Mouse (Mus musculus) ES-Bruce4 (cell line): ENCODE measurements around the gene Mcpt4. TPM values are rescaled to one million over a fixed set of nuclear protein-coding genes. Genes with fewer than 3 reads are reported as not detected.

Experiments used
- H3K27ac ChIP-seq: 2 replicates; pipeline ENCODE4 v1.5.1; 2012; ENCODE audit warnings: low read length, inconsistent platforms; ENCODE audit not compliant: insufficient read depth
- H3K27me3 ChIP-seq: 2 replicates; pipeline ENCODE4 v1.6.1; 2012; ENCODE audit warnings: mild to moderate bottlenecking, low read length, inconsistent platforms; ENCODE audit not compliant: control insufficient read depth, poor library complexity, insufficient read depth, severe bottlenecking
- H3K36me3 ChIP-seq: 2 replicates; pipeline ENCODE4 v1.6.1; 2012; ENCODE audit warnings: inconsistent platforms, mild to moderate bottlenecking, low read length, moderate library complexity; ENCODE audit not compliant: control insufficient read depth, poor library complexity, insufficient read depth, severe bottlenecking
- H3K4me1 ChIP-seq: one replicate; pipeline ENCODE4 v1.8.1; 2011; ENCODE audit warnings: low read length; ENCODE audit not compliant: control insufficient read depth, insufficient read depth
- H3K4me3 ChIP-seq: 2 replicates; pipeline ENCODE4 v1.5.1; 2011; ENCODE audit warnings: low read depth, mild to moderate bottlenecking, low read length
- H3K9ac ChIP-seq: 2 replicates; pipeline ENCODE4 v1.6.1; 2012; ENCODE audit warnings: low read depth, mild to moderate bottlenecking, inconsistent platforms; ENCODE audit not compliant: poor library complexity, severe bottlenecking
- H3K9me3 ChIP-seq: replicated peaks from 2 replicates; pipeline ENCODE4 v1.6.1; 2012; ENCODE audit warnings: mild to moderate bottlenecking, low read length, inconsistent platforms; ENCODE audit not compliant: control insufficient read depth, poor library complexity, insufficient read depth, severe bottlenecking
- CTCF ChIP-seq: IDR thresholded peaks from one replicate; pipeline ENCODE4 v1.8.1; 2011; ENCODE audit warnings: low read depth, low read length
- EP300 ChIP-seq: IDR thresholded peaks from 2 replicates; pipeline ENCODE4 v1.6.1; 2011; ENCODE audit warnings: low read depth, low read length; ENCODE audit not compliant: insufficient read depth
- POLR2A ChIP-seq: IDR thresholded peaks from one replicate; pipeline ENCODE4 v1.8.1; 2011; ENCODE audit warnings: low read length; ENCODE audit not compliant: insufficient read depth
- polyA plus RNA-seq: library from polyadenylated mRNA; stranded (reverse); fragments of >200 nt; gene quantifications from 2 replicates; pipeline ENCODE4 v1.2.4, GENCODE M21; 2011; ENCODE audit warnings: low read depth; ENCODE audit not compliant: missing spikeins, insufficient read depth, insufficient read length

The Mcpt4 gene
- polyA plus RNA-seq, 1 experiment: not detected

GRCm38 (mm10) chr14:56097597-56097996, 35.5 kb upstream of the Mcpt4 start:
- TF ChIP-seq CTCF: no peak
- TF ChIP-seq EP300: no peak
- no peak for TF ChIP-seq POLR2A
- H3K4me3 ChIP-seq: no peak overlapping the region
- H3K27ac ChIP-seq: no peak overlapping the region
- H3K9ac ChIP-seq: no peak overlapping the region
- H3K27me3 ChIP-seq: no peaks in the 10 kb centered on the region
- 0 out of 2 replicates have a peak, but pooled peaks cover 4% of the 10 kb centered on the region for H3K9me3 ChIP-seq
- H3K4me1 ChIP-seq: no peaks in the 10 kb centered on the region
- H3K36me3 ChIP-seq: no peaks in the 10 kb centered on the region

DNA sequence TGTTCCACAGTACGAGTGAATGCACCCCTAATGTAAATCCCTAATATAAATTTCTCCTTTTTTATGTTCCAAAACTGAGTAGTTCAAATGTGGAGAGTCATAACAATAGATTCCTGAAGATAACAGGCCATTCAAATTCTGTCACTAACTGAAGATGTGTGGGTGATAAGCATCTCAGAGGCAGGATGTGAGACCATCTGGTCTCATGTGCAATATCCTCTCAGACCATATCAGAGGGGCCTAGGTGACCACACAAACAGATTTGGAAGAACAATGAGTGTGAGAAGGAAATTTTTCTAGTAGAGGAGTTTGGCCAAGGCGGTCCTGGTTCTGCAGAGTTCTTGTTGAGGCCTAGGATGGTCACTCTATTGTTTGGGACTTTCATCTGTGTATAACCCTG, 31.2 kb upstream of the Mcpt4 start:
- Histone ChIP-seq H3K27ac (no peak overlapping the region), H3K9ac (no peak overlapping the region), H3K4me3 (no peak overlapping the region), H3K27me3 (no peaks in the 10 kb centered on the region), H3K4me1 (no peaks in the 10 kb centered on the region), H3K36me3 (no peaks in the 10 kb centered on the region), H3K9me3 (0 out of 2 replicates have a peak, but pooled peaks cover 4% of the 10 kb centered on the region)
- TF ChIP-seq CTCF: no peak

DNA sequence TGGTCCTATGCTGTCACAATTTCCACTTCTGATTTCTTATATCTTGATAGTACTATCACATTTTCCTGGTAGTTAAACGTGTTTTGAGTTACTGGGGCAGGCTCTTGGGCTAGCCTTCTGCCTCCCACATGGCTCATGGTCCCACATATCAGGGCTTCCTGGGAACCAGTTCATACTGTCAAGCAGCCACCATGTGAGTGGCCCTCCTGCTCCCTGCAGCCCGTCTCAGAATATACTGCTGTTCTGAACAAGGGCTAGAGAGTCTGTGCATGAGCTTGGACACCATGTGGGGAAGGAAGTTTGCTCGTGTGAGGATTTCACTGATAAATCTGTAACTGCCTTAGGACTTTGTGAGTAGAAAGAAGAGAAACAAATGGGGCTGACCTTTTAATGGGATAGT, 24.6 kb upstream of the Mcpt4 start:
- Histone ChIP-seq H3K36me3 (no peaks in the 10 kb centered on the region), H3K4me1 (no peaks in the 10 kb centered on the region), H3K9me3 (no peaks in the 10 kb centered on the region), H3K27me3 (no peaks in the 10 kb centered on the region; the same call in 1 of the 2 replicates), H3K9ac (no peak overlapping the region), H3K4me3 (no peak overlapping the region), H3K27ac (no peak overlapping the region)
- TF ChIP-seq EP300: no peak
- TF ChIP-seq CTCF: no peak
- no peak for TF ChIP-seq POLR2A

DNA sequence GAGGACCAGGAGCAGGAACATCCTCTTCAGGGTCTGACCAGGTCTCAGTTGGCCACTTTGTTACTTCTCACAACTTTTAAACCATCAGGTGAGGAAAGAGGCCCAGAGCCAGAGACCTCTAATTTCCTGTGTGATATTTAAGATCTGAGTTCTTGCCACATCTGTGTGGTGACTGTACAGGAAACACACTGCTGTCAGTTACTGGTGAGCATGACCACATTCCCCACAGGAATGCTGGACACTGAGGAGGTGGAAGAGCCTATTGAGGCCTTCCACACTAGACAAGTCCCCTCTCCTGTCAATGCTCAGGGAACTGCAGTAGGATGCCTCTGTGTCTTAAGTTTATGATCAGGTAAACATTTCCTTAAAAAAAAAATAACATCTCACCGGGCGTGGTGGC, 23.1 kb upstream of the Mcpt4 start, which contains the start of gene Mcpt8:
Gene Mcpt8 (minus strand): TSS at position 107 of the 400 bp plus-strand sequence.
- no peaks in the 10 kb centered on the region for H3K4me1 ChIP-seq
- H3K9ac ChIP-seq: no peak within 1 kb of the TSS
- H3K27ac ChIP-seq: no peak within 1 kb of the TSS
- no peak within 1 kb of the TSS for H3K4me3 ChIP-seq
- no peaks in the 10 kb centered on the region for H3K9me3 ChIP-seq
- TF ChIP-seq EP300 (no peak), POLR2A (no peak), CTCF (no peak)
- H3K36me3 ChIP-seq: no peaks in the 10 kb centered on the region
- H3K27me3 ChIP-seq: no peaks in the 10 kb centered on the region; the same call in 1 of the 2 replicates

DNA sequence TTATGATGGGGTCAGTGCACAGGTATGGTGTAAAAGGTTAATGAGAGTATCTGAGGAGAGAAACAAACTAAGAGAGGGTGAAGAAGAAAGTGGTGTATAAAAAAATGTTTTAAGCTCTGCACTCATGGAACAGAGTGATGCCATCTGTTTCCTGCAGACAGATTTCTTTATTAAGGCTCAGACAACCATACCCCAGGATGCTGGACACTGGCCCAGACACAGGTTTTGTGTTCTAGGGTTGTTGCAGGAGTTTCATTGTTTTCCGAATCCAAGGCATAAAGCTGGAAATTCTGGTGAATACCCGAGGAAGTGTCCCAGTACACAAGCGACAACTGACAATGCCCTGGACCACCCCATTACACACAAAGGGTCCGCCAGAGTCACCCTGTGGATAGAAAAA, 19.9 kb upstream of the Mcpt4 start:
- no peaks in the 10 kb centered on the region; the same call in 1 of the 2 replicates for H3K27me3 ChIP-seq
- no peaks in the 10 kb centered on the region for H3K9me3 ChIP-seq
- H3K4me1 ChIP-seq: no peaks in the 10 kb centered on the region
- H3K9ac ChIP-seq: no peak overlapping the region
- no peak overlapping the region for H3K27ac ChIP-seq
- TF ChIP-seq POLR2A (no peak), EP300 (no peak), CTCF (no peak)
- no peaks in the 10 kb centered on the region for H3K36me3 ChIP-seq
- no peak overlapping the region for H3K4me3 ChIP-seq

DNA sequence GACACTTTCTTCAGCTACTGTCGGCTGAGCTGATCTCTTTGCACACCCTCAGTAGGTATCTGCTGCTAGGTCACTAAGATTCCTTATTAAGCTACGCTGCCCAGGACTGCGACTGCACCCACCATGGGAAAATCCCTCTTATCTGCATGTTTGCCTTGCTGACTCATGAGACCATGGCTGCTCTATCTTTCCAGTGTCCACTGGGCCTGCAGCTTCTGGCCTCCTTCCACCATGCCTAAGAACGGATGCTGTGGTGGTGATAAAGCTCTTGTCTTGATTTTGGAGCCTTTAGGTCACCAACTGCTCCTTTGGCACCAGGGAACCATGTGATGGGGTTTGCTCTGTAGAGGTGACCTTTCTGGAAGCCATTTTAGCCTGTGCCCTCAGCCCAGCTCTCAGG, 4.4 kb downstream of the Mcpt4 start:
- Histone ChIP-seq H3K36me3 (no peaks in the 10 kb centered on the region), H3K27ac (no peak overlapping the region), H3K4me1 (no peaks in the 10 kb centered on the region), H3K9ac (no peak overlapping the region), H3K9me3 (no peaks in the 10 kb centered on the region), H3K27me3 (no peaks in the 10 kb centered on the region), H3K4me3 (no peak overlapping the region)
- TF ChIP-seq EP300 (no peak), CTCF (no peak), POLR2A (no peak)
